Mouse (Mus musculus): ENCODE results near the gene Dusp6.

The Dusp6 gene

DNA sequence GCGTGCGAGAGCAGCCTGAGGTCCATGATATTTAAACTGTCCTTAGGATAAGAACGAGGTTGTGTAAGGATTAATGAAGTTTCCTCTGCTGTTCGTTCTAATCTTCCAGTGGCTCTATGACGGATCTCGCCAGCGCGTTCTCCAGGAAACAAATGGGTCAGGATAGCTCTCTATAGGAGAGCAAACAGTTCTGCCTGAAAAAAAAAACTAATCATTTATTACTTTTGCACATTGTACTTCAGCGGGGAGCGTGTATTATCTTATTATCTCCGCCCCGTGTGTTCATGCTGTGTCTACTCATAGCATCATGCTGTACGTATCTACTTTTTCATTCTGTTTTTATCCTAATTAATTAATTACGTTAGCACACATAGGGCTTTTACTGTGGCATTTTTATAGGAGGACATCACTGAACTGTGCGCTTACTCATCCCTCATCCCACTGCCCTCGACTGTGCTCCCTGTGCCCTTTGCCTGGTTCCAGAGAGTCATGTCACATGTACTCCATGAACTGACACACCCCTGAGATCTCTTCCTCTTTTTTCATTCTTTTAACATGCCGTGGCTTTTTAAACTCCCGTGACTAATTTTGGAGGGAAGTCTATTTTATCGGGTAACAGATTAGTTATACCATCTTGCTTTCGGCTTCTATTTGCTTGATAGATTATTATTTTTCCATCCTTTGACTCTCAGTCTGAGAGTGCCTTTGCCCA, 16.1 kb upstream of the Dusp6 start:
- DNase-seq: no peak

DNA sequence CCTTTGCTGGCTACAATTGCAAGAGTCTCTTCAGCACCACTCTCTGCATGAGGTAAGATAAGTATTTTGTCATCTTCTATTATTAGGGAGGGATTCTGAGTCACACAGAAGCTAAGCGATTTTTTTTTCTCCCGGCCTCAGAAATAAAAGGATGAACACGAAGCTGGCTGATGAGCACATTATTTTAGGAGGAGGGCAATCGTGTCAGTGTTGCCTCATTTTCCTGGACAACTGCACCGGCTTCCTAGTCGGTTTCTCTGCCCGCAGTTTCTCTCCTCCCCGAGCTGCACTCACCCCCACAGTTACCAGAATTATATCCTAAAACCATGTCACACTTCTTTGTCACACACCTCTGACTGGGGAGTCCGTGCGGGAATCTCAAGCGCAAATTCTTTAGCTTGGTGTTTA, 12.2 kb upstream of the Dusp6 start:
- no peak for DNase-seq

DNA sequence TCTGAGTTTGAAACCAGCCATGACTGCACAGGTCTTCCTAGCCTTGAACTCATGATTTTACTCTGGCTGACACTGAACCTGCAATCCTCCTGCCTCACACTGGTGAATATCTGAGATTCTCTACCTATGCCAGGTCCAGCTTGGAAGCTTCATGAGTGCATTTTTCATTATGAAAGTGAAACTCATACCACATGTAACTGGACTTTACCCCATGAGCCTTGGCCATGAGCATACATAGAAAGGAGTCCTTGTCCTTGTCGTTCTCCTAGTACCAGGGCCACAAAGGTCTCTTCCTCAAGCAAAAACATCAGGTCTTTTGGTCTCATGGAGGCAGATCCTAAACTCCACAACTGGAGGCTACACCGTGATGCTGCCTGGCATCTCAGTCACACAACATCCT, 9.6 kb upstream of the Dusp6 start:
- DNase-seq: no peak

DNA sequence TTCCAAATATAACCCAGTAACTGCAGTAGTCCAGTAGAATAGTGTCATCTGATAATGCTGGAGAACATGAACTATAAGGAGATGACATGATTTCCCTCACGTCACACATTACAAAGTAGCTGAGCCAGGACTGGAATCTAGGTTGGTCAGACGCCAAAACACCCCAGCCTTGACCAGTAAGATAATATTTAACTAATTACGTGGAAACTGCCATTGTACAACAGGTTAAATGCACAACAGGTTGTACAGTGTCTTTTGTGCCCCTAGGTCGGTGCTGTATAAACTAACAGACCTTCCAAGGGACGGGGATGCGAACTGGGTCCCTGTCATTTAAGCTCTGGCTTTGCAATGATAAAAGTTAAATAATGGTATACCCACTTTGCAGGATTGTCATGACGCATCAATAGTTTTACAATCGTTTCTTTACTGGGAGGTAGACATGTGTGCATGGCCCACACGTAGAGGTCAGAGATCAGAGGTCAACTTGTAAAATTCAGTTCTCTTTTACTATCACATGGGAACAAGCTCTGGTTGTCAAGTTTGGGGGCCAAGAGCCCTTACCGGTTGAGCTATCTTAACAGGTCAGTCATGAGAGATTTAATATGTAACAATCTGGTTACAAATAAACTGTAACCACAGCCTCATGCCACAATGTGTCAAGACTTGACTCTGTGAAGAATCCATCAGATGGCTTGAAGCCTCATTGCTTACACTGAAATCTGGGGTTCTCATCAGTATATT, 7.0 kb upstream of the Dusp6 start:
- DNase-seq: no peak

DNA sequence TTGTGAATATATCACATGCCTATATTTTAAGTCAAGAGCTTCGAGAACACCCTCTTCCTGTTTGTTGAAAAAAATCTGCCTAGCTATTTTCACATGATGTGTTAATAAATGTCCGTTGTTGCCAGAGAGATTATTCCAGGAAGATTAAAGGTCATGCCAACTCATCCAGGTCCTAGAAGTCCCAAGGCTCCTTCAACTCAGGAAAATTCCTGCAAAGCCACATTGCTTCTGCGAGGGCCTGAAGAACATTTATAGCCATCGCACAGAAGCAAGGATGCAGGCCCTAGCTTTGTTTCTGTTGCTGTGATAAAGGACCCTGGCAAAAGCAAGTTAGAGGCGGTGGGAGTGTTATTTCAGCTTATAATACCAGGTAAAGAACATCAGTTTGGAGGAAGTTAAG, 5.5 kb upstream of the Dusp6 start:
- DNase-seq: no peak

DNA sequence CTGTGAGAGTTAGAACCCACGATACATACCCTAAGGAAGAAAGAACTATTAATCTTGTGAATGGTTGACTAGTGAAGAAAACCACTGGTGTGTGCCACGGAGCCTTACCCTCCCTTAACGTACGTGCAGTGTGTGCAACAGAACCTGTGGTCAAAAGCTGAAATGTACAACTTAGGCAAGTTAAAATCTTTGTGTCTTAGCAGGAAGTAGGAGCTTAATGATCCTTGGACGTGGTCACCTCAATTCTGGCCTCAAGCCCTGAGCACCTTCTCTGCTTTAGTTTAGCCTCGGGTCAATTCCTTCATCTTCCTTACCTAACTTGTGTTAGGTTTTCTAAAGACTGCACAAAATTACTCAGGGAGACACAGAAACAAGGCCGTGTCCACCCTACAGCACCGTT, 3.2 kb upstream of the Dusp6 start:
- no peak for DNase-seq

DNA sequence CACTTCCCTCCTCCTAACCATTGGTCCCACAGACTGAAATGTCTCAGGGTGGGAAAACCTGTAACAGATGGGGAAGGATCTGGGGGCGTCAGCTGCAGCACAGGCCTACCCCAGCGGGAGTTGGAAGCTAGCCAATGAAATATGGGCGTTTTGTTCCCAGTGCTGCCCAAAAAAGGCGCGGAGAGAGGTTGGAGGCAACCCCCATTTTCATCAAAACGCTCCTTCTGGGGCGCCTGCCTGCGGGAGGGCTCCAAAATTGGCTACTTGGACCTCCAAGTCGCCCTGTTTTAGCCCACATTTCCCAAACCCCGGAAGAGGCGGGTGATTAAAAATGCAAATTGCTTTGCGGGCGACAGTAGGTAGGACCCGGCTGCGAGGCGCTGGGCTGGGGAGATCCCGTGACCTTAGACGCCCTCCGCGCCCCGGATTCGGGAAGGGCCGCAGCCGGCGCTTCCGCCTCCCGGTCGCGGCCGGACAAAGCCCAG, 1.8 kb upstream of the Dusp6 start:
- peak; percentile 75 to 81 for DNase-seq

DNA sequence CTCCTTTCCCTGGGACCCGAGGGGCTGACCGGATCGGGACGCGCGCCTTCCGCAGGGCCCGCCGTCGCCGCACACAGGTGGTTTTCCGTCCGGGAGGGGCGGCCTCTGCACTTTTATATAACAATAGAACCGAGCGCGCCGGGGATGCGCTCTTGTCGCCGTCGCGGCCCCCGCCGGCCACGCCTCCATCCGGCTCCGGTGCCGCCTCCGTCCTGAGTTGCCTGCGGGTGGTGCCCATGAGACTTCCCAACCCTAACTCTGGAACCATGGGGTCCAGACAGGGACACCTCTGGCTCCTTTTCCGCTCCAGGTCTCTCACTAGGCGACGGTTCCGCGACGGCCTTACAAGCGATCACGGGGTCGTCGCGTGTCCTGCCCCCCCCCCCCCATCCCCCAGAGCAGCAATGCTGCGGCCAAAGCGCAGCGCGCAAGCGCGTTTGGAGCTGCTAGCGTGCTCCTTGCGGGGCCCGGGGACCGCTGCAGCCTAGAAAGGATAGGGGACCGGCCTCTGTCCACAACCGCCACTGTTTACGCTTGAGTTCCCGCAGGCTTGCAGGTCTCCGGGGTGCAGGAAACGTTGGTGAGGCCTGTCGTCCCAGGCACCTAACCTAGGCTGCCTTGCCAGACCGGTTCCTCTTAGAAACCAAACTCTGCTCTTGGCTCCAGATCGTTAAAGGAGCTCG, 1.3 kb upstream of the Dusp6 start:
- DNase-seq: peak; percentile 73 to 86

DNA sequence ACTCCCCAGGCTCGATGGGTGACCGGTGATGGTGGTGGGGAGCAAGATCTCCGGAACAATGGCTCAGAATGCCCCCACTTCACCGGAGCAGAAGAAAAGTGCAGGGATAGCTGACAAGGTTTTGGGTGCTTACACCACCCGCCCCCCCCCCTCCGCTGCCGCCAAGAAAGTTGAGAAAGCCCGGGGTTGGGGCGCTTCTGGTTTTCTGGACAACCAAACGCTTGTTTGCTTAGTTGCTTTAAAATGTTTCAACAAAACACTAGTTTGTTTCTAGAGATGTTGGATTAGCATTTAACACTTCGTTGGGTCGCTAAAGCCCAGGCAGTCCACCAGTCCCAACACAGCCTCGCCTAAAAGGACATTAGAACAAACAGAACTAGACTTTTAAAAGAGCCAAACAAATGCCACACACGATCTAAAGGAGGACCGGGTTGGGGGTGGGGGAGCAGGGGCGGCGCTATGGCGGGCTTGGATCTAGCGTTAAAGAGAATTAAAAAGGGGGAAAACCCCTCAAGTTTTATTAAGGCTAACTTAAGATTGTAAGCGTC, 638 bp upstream of the Dusp6 start:
- no peak for DNase-seq

DNA sequence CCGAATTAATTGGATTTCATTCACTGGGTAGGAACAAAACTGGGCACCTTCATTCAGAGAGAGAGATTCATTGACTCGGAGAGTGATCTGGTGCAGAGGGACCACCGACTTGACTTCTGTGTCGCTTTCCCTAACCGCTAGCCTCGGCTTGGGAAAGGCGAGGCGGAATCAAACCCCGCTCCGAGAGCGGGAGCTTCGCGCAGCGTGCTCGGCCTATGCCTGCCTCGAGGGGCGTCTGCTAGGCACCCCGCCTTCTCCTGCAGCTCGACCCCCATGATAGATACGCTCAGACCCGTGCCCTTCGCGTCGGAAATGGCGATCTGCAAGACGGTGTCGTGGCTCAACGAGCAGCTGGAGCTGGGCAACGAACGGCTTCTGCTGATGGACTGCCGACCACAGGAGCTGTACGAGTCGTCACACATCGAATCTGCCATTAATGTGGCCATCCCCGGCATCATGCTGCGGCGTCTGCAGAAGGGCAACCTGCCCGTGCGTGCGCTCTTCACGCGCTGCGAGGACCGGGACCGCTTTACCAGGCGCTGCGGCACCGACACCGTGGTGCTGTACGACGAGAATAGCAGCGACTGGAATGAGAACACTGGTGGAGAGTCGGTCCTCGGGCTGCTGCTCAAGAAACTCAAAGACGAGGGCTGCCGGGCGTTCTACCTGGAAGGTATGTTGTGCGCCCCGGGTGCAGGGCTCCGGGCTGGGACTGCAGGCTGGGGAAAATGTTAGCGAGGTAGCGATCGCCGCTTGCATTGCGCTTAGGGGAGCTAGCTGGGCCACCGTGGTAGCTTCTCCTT, 589 bp downstream of the Dusp6 start:
- peak; percentile 55 to 68 for DNase-seq

DNA sequence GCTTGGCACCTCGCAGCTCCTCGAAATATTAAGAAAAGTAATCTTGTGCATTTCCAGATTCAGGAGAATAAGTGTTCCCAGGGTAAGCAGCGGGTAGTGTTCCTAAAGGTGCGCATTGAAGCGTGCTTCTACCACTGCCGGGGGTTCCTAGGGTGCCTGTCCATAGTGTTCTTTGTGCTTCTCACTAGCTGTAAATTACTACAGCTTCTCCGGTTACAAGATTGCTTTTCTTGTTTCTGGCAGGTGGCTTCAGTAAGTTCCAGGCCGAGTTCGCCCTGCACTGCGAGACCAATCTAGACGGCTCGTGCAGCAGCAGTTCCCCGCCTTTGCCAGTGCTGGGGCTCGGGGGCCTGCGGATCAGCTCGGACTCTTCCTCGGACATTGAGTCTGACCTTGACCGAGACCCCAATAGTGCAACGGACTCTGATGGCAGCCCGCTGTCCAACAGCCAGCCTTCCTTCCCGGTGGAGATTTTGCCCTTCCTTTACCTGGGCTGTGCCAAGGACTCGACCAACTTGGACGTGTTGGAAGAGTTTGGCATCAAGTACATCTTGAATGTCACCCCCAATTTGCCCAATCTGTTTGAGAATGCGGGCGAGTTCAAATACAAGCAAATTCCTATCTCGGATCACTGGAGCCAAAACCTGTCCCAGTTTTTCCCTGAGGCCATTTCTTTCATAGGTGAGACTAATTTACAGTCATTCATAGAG, 1.4 kb downstream of the Dusp6 start:
- peak; percentile 28 to 42 for DNase-seq

DNA sequence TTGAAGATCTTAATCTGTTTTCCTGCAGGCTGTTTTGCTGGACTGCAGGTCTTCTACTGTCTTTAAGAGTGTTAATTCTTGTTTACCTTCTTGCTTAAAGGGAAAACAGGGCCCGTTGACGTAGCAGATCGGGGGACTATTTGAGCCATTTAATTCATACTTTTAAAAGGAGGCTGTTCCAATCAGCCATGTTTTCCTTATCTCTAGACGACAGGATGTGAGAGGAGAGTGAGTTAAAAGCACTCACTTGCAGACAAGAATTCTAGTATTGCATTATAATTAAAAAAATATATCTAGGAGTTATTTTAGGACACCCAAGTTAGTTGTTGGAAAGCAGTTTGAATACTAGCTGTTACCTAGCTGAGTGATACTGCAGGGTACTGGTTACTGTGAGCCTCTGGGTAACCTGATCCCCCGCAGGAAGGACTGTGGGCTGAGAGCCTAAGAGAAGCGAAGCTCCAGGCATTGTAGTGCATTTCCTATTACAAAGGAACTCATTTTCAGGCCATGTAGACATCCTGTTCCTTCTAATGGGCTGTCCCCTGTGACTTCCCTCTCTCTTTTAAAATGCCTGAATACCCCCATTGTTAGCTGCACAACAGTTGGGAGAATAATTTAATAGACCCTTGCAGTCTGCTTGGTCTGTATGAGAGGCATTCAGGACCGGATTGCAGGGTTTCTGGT, 2.1 kb downstream of the Dusp6 start:
- no peak for DNase-seq

DNA sequence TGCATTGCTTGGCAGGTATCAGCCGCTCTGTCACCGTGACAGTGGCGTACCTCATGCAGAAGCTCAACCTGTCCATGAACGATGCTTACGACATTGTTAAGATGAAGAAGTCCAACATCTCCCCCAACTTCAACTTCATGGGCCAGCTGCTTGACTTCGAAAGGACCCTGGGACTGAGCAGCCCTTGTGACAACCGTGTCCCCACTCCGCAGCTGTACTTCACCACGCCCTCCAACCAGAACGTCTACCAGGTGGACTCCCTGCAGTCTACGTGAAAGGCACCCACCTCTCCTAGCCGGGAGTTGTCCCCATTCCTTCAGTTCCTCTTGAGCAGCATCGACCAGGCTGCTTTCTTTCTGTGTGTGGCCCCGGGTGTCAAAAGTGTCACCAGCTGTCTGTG, 3.0 kb downstream of the Dusp6 start:
- DNase-seq: no peak

DNA sequence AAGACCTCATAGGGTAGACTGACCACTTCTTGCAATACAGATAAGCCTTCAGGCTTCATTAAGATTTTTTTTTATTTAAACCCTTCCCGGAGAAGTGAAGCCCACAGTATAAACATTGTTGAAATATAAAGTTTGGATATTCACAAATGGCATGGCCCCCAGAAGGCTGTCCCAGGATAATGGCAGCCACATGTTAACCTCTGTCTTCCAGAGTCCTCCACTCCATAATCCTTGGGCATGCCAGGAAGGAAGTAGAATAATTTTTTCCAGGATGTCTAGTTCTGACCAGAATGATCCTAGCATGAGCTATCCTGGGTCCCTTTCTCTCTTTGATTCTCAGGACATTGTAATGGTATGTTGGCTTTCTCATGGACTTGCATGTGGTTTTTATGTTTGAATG, 4.6 kb downstream of the Dusp6 start:
- DNase-seq: no peak

DNA sequence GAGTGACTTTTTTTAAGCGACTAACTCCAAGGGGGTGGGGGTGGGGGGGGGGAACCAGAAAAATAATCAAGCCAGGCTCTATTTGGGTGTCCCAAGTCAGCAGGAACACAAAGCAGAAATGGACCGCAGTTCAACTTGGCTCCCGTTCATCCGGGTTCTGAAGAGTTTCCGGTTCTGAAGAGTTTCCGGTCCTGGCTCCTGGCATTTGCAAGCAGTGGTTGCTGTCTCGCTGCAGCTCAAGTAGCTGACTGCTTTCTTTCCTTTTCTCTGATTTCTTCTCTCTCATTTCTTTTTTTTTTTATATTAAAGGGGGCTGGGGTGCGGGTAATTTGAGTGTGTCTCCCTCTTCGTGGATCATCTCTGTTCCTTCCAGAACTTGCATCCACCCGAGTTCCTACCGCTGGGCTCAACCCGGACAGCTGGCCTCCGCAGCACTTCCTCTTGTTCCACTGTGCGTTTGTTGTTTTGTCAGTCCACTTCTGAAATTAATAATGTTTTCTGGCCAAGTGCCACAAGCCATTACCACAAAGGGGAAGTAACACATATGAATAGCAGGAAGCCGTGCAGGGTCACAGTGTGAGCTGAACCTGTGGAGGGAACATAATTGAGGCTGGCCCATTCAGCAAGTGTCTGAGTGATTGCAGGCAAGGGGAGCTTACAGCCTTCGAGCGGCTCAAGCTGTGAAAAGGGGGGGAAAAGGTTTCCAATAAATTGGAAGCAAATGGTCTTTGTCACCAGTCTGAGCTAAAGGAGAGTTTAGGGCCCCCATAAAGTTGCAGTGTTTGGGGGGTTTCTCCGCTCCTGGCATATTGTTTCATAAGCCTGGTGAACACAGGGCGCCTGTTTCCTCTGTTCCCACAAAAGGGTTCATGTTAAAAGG, 5.6 kb downstream of the Dusp6 start:
- DNase-seq: no peak

DNA sequence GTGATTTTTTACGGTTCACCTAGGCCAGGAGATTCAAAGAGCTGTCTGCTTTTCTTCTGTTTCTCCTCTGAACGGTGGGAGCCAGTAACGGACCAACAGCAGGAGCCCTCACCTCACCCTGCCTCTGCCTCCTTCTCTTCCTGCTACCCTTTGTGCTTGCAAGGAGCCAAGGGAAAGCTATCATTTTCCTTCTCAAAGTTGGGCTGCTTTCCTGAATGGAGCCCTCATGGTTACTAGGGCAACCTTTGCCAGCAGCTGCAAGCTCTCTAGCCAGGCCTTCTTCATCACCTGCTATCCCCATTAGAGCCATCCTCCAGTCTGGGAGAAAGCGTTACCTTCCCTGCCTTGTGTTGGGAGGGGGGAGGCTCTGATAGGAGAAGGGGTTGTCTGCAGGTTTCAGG, 6.3 kb downstream of the Dusp6 start:
- DNase-seq: no peak

DNA sequence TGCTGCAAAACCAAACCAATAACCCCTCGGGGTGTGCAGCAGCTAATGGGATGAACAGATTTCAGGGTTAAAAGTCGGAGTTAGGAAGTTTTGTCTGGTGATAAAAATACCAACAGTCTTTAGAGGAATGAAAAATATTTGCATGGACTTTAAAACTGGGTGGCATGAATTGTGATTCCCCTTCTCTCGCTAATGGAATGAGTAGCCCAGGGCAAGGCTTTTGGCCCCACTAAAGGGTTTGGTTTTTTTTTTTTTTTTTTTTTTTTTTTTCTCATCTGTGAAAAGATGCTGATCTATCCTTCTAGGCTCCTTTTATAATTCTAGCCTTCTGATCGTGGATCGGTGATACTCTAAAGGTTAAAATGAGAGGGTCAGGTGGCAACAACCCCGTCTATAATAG, 6.7 kb downstream of the Dusp6 start:
- no peak for DNase-seq

DNA sequence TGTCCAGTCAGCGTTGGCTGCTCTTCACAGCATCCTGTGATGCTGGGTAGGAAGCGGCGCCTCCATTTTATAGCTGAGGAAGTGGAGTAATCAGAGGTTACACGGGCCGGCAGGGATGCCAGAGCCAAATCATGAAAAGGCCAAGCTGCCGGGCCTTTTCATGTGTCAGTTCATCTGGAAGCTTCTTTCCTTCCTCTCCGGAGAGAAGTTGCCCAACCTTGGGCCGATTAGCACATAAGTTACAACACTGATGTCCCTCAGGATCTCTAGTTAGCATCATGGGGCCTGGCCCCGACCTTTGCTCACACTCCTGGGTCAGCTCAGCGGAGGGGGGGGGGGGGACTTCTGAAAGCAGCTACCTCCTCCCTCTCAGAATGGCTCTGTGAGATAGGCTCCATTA, 7.4 kb downstream of the Dusp6 start:
- DNase-seq: no peak

DNA sequence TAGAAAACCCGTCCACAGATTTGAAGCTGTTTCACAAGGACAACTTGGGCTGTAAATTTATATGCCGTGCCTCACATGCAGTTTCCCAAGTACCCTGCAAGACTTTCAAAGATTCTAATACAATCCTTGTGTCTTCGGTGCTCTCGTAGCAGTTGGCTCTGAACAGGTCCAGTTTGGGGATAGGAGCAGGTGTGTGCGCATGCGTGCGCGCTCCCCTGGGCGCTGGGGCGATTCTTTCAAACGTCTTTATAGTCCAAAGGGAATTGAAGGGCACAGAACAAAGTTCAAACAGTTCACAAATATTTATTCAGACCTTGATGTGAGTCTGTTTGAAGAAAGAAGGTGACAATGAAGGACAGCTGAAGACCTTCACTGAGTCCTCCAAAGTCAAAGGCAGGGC, 8.0 kb downstream of the Dusp6 start:
- DNase-seq: no peak

DNA sequence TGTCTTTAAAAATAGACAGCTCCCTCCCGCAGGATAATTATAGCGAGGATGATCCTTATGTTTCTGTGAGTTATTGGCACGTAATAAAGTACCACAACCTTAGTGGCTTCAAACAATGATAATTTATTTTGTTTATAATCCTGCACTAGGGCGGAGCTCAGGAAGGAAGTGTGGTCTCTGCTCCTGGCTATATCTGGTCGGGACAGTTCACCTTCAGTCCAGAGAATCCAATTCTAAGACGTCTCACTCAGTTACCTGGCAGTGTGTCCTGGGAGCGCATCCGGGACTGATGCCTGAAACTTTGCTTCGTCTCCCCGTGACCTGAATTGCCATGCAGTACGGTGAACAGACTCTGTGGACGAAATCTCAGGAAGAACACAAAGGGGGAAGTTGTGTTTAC, 10.0 kb downstream of the Dusp6 start:
- no peak for DNase-seq

DNA sequence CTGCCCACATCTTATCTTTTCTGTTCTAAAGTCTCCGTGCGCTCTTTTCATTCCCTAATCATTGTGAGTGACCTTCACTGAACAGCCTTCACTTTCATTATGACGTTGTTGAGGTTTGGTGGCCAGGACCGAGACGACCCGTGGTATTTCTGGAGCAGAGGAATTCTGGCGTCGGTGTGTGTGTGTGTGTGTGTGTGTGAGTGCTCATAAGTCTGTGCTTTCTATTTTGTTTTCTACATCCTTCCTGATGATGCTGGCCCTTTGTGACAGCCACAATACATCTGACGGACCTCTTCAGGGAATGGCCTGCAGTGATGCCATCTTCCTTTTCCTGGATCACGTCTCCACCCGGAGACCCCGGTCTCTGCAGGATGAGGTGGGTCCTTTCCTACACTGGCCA, 11.6 kb downstream of the Dusp6 start:
- no peak for DNase-seq

Measured in cerebellum, adult 18-20 months (tissue).